Mouse (Mus musculus) lung, embryonic 16.5 days (tissue): ENCODE measurements at regions not wholly inside any gene's neighbourhood (a gene's known extent, or its start where the extent isn't known, plus 50 kb on each side); places are given as distances from the start of the nearest gene placed in this dataset.
A peak's percentile ranks its signal among the peaks of the same experiment; 100 is the strongest.

Source experiments
- ATAC-seq: fragments of 200-750 bp; cut with Nextera tagmentation; 2 replicates; pipeline ENCODE4 v1.8.0; 2017; ENCODE audit warnings: low read depth, mild to moderate bottlenecking, moderate library complexity
- H3K27ac ChIP-seq: fragments of 300-500 bp; sonication (generic); 2 replicates; pipeline ENCODE4 v1.5.1; 2014; ENCODE audit warnings: mild to moderate bottlenecking, control low read depth, low read length
- H3K27me3 ChIP-seq: fragments of 300-500 bp; sonication (generic); 2 replicates; pipeline ENCODE4 v1.6.1; 2014; ENCODE audit warnings: low read depth, low read length, mixed read lengths; ENCODE audit not compliant: control insufficient read depth, insufficient read depth
- H3K36me3 ChIP-seq: fragments of 300-500 bp; sonication (generic); 2 replicates; pipeline ENCODE4 v1.6.1; 2014; ENCODE audit warnings: low read length; ENCODE audit not compliant: control insufficient read depth, insufficient read depth
- H3K4me1 ChIP-seq: fragments of 300-500 bp; sonication (generic); replicated peaks from 2 replicates; pipeline ENCODE4 v1.6.1; 2014; ENCODE audit warnings: low read length, mixed read lengths; ENCODE audit not compliant: control insufficient read depth, insufficient read depth
- H3K4me2 ChIP-seq: fragments of 300-500 bp; sonication (generic); 2 replicates; pipeline ENCODE4 v1.6.1; 2014; ENCODE audit warnings: low read depth, low read length, control low read depth
- H3K4me3 ChIP-seq: fragments of 300-500 bp; sonication (generic); 2 replicates; pipeline ENCODE4 v1.5.1; 2014; ENCODE audit warnings: mild to moderate bottlenecking, low read length, control low read depth
- H3K9ac ChIP-seq: fragments of 300-500 bp; sonication (generic); 2 replicates; pipeline ENCODE4 v1.6.1; 2014; ENCODE audit warnings: low read length, control low read depth
- H3K9me3 ChIP-seq: fragments of 300-500 bp; sonication (generic); 2 replicates; pipeline ENCODE4 v1.6.1; 2016; ENCODE audit warnings: low read length; ENCODE audit not compliant: control insufficient read depth
- WGBS: fragments of 180-500 bp; shearing (Covaris S2); extraction: QIAGEN DNeasy Blood & Tissue Kit; methylation state at CpG from one replicate; pipeline ENCODE4 v1.1.7; 2014; 5-methylcytosine and 5-hydroxymethylcytosine counted together

DNA sequence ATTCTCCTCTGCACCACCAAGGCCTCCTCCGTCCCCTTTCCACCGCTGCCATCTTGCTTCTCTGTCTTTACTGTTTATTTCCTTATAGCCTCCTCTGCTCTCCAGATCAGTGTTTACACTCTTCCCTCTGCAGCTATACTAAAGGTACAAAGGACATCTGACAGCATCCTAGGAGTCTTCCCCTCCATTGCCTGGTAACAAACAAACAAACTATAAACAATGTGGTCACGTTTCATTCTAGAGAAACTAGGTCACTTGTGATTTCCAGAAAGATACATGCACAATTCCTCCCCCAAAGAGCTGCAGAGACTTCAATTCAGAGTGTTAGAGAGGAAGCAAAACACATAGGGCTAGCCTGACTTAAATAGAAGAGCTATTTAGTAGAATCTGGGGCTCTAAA, 83.8 kb downstream of the Fasl start:
- Histone ChIP-seq H3K9ac (no peak overlapping the region), H3K27ac (no peak overlapping the region), H3K27me3 (no peaks in the 10 kb centered on the region), H3K4me3 (no peak overlapping the region), H3K4me2 (no peak overlapping the region), H3K4me1 (peaks cover 3% of the 10 kb centered on the region; the same call in 1 of the 2 replicates), H3K36me3 (no peaks in the 10 kb centered on the region), H3K9me3 (no peaks in the 10 kb centered on the region)
- 46% methylated on average over 3 of the region's 3 CpGs for WGBS
- ATAC-seq, result no peak

DNA sequence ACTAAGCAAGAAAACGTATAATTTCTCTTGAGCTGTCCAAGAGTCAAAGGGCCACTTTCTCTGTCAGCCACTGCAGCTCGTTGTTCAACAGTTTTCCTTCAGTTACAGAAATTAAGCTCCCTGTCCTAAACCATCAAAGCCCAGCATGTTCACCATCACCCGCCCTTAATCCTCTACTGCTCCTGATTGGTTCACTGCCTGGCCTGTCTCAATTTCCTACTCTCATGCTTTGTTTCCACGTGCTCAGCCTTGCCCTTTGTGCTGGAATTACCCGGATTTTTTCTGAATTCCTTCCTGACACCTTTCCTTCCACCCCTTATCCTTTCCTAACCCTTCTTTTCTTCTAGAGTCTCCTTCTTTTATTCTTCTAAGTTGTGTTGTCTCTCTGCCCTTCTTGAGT, 92.4 kb downstream of the Fasl start:
- H3K9me3 ChIP-seq, result no peaks in the 10 kb centered on the region
- no peaks in the 10 kb centered on the region for H3K27me3 ChIP-seq
- no peaks in the 10 kb centered on the region for H3K4me1 ChIP-seq
- no peak overlapping the region for H3K4me3 ChIP-seq
- 31% methylated on average over 5 of the region's 5 CpGs for WGBS
- ATAC-seq, result no peak
- no peak overlapping the region for H3K9ac ChIP-seq
- H3K36me3 ChIP-seq, result no peaks in the 10 kb centered on the region
- H3K27ac ChIP-seq, result no peak overlapping the region
- no peak overlapping the region for H3K4me2 ChIP-seq

- H3K9ac ChIP-seq, result no peak overlapping the region
- no peak for ATAC-seq
- no peaks in the 10 kb centered on the region for H3K36me3 ChIP-seq
- no peak overlapping the region for H3K27ac ChIP-seq
- H3K4me1 ChIP-seq, result no peaks in the 10 kb centered on the region; the same call in 1 of the 2 replicates
- WGBS, result 62% methylated on average over 6 of the region's 6 CpGs
- no peak overlapping the region for H3K4me2 ChIP-seq
- no peaks in the 10 kb centered on the region for H3K27me3 ChIP-seq
- H3K9me3 ChIP-seq, result no peaks in the 10 kb centered on the region
- H3K4me3 ChIP-seq, result no peak overlapping the region
Measured at GRCm38 (mm10) chr1:161693768-161694160, 94.5 kb downstream of the Fasl start.

- Histone ChIP-seq H3K27ac (no peak overlapping the region), H3K27me3 (no peaks in the 10 kb centered on the region), H3K4me2 (no peak overlapping the region), H3K36me3 (no peaks in the 10 kb centered on the region), H3K9ac (no peak overlapping the region), H3K4me1 (no peaks in the 10 kb centered on the region; the same call in 1 of the 2 replicates), H3K9me3 (no peaks in the 10 kb centered on the region), H3K4me3 (no peak overlapping the region)
- WGBS, result 62% methylated on average over 14 of the region's 14 CpGs
- no peak for ATAC-seq
Measured at GRCm38 (mm10) chr1:161692836-161693767, 95.2 kb downstream of the Fasl start.

GRCm38 (mm10) chr1:161688946-161689345, 99.3 kb downstream of the Fasl start:
- Histone ChIP-seq H3K9me3 (no peaks in the 10 kb centered on the region), H3K4me3 (no peak overlapping the region), H3K27me3 (no peaks in the 10 kb centered on the region), H3K4me1 (no peaks in the 10 kb centered on the region; the same call in 1 of the 2 replicates), H3K27ac (no peak overlapping the region), H3K36me3 (no peaks in the 10 kb centered on the region), H3K4me2 (no peak overlapping the region), H3K9ac (no peak overlapping the region)
- WGBS, result 12% methylated on average over 3 of the region's 3 CpGs
- peak; percentile 34; the same call in 1 of the 2 replicates for ATAC-seq

DNA sequence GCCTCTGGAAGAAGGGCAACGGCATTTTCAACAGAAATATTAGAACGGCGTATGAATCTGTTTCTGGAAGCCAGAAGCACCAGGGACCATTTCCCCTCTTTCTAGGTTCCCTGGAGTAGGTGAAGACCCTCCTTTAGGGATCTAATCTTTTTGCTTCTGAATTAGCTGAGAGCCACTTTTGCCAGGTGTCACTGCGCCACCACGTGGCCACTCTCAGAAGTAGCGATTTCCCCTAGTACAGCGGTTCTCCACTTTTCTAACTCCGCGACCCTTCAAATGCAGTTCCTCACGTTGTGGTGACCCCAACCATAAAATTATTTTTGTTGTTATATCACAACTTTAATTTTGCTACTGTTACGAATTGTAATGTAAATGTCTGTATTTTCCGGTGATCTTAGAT, 100.7 kb downstream of the Fasl start:
- no peaks in the 10 kb centered on the region for H3K27me3 ChIP-seq
- no peak overlapping the region for H3K9ac ChIP-seq
- H3K9me3 ChIP-seq, result no peaks in the 10 kb centered on the region
- no peaks in the 10 kb centered on the region for H3K36me3 ChIP-seq
- H3K4me1 ChIP-seq, result no peaks in the 10 kb centered on the region; the same call in 1 of the 2 replicates
- ATAC-seq, result no peak
- no peak overlapping the region for H3K4me3 ChIP-seq
- WGBS, result 21% methylated on average over 12 of the region's 12 CpGs
- H3K4me2 ChIP-seq, result peak overlapping the region; percentile 33; the same call in 1 of the 2 replicates
- no peak overlapping the region for H3K27ac ChIP-seq

DNA sequence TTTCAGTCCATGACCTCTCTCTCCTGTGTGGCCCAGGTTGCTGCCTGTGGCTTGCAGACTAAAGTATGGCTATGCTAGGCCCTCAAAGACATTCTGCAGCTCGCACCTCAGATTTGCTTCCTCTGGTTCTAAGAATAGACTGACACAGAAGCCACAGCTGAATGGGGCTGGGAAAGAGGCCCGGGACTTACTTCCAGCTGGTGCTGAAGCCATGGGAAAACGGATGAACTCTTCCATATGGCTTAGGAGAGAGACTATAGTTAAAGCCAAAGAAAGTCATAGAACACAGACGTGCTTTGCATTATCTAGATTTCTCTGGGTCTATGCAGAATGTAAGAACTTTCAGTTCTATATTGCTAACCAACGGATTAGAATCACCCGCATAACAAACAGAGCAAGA, 107.7 kb downstream of the Fasl start:
- no peak overlapping the region for H3K4me2 ChIP-seq
- no peaks in the 10 kb centered on the region for H3K4me1 ChIP-seq
- no peaks in the 10 kb centered on the region for H3K36me3 ChIP-seq
- no peak overlapping the region for H3K9ac ChIP-seq
- H3K4me3 ChIP-seq, result no peak overlapping the region
- 66% methylated on average over 6 of the region's 6 CpGs for WGBS
- H3K27me3 ChIP-seq, result no peaks in the 10 kb centered on the region
- H3K27ac ChIP-seq, result no peak overlapping the region
- no peaks in the 10 kb centered on the region for H3K9me3 ChIP-seq
- ATAC-seq, result peak; percentile 57; the same call in 1 of the 2 replicates

GRCm38 (mm10) chr1:161670937-161671336, 117.4 kb downstream of the Fasl start:
- Histone ChIP-seq H3K4me2 (no peak overlapping the region), H3K27ac (no peak overlapping the region), H3K9me3 (no peaks in the 10 kb centered on the region), H3K27me3 (no peaks in the 10 kb centered on the region), H3K36me3 (no peaks in the 10 kb centered on the region), H3K9ac (no peak overlapping the region), H3K4me3 (no peak overlapping the region), H3K4me1 (no peaks in the 10 kb centered on the region)
- ATAC-seq, result no peak
- 75% methylated on average over 5 of the region's 5 CpGs for WGBS

- Histone ChIP-seq H3K4me1 (no peaks in the 10 kb centered on the region), H3K27ac (no peak overlapping the region), H3K4me3 (no peak overlapping the region), H3K9me3 (no peaks in the 10 kb centered on the region), H3K9ac (no peak overlapping the region), H3K36me3 (no peaks in the 10 kb centered on the region), H3K27me3 (no peaks in the 10 kb centered on the region), H3K4me2 (no peak overlapping the region)
- 52% methylated on average over 3 of the region's 3 CpGs for WGBS
- no peak for ATAC-seq
Measured at GRCm38 (mm10) chr1:161664321-161664720, 124.0 kb downstream of the Fasl start.
